Mouse (Mus musculus): Measurements from ENCODE around the gene Lamtor2.

DNA sequence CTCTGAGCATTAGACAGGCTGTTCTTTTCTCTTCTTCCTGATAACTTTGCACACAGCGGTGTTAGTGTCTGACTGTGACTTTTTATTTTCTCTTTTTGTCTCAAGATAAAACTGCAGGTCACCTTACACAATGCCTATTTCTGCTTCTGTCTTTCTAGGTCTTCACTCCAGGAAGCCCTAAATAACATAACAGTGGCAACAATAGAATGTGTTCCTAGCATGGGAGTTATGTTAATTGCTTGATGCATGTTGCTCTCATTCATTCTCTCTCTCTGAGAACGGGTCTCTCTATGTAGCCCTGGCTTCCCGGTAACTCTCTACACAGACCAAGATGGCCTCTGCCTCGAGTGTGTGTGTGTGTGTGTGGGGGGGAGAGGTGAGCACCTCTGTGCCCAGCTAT, 49.6 kb upstream of the Lamtor2 start:
- no peak for TF ChIP-seq CTCF (IDR thresholded peaks at IDR 0.05)
- TF ChIP-seq EP300 (IDR thresholded peaks at IDR 0.05; ENCODE audit: insufficient read depth, low read depth, low read length), result no peak
- TF ChIP-seq POLR2A (IDR thresholded peaks at IDR 0.05; ENCODE audit: insufficient read depth, low read depth, low read length), result no peak

Data from heart, adult 2 months (tissue).